Mouse (Mus musculus) testis, adult 2 months (tissue): ENCODE data around the gene Frs2.

Experiments used
- CTCF ChIP-seq: fragments of 200-500 bp; IDR thresholded peaks from 2 replicates; pipeline ENCODE4 v1.5.1; 2012; ENCODE audit warnings: low read depth, mild to moderate bottlenecking, inconsistent platforms, low read length, moderate library complexity; ENCODE audit not compliant: control insufficient read depth, insufficient read depth, insufficient replicate concordance
- POLR2A ChIP-seq: fragments of 200-500 bp; IDR thresholded peaks from 2 replicates; pipeline ENCODE4 v1.6.1; 2012; ENCODE audit warnings: low read depth, mild to moderate bottlenecking, inconsistent platforms, low read length, moderate library complexity; ENCODE audit not compliant: control insufficient read depth

GRCm38 (mm10) chr10:117173566-117174438 lies 25.5 kb upstream of the Frs2 start:
- TF ChIP-seq POLR2A (no peak), CTCF (no peak)
